Mouse (Mus musculus) neural tube, embryonic 15.5 days (tissue): ENCODE data around the gene Eml1. TPM values are rescaled to one million over a fixed set of nuclear protein-coding genes. Genes with fewer than 3 reads are reported as not detected.
A peak's percentile ranks its signal among the peaks of the same experiment; 100 is the strongest.

Source experiments
- ATAC-seq: fragments of 200-750 bp; cut with Nextera tagmentation; 2 replicates; pipeline ENCODE4 v1.8.0; 2017; ENCODE audit warnings: mild to moderate bottlenecking, moderate TSS enrichment, moderate library complexity; ENCODE audit not compliant: low FRiP score
- H3K27ac ChIP-seq: fragments of 300-500 bp; sonication (generic); replicated peaks from 2 replicates; pipeline ENCODE4 v1.5.1; 2015; ENCODE audit warnings: mild to moderate bottlenecking, inconsistent platforms
- H3K27me3 ChIP-seq: fragments of 300-500 bp; sonication (generic); replicated peaks from 2 replicates; pipeline ENCODE4 v1.6.1; 2015; ENCODE audit warnings: inconsistent platforms
- H3K36me3 ChIP-seq: fragments of 300-500 bp; sonication (generic); 2 replicates; pipeline ENCODE4 v1.6.1; 2015; ENCODE audit warnings: inconsistent platforms
- H3K4me1 ChIP-seq: fragments of 300-500 bp; sonication (generic); 2 replicates; pipeline ENCODE4 v1.6.1; 2015; ENCODE audit warnings: inconsistent platforms
- H3K4me2 ChIP-seq: fragments of 300-500 bp; sonication (generic); 2 replicates; pipeline ENCODE4 v1.6.1; 2015; ENCODE audit warnings: inconsistent platforms, mild to moderate bottlenecking, moderate library complexity
- H3K4me3 ChIP-seq: fragments of 300-500 bp; sonication (generic); replicated peaks from 2 replicates; pipeline ENCODE4 v1.5.1; 2015; ENCODE audit warnings: mild to moderate bottlenecking, inconsistent platforms
- H3K9ac ChIP-seq: fragments of 300-500 bp; sonication (generic); replicated peaks from 2 replicates; pipeline ENCODE4 v1.6.1; 2015; ENCODE audit warnings: mild to moderate bottlenecking, inconsistent platforms
- H3K9me3 ChIP-seq: fragments of 300-500 bp; sonication (generic); replicated peaks from 2 replicates; pipeline ENCODE4 v1.6.1; 2016; ENCODE audit warnings: inconsistent platforms
- WGBS: fragments of 180-500 bp; shearing (Covaris S2); methylation state at CpG from one replicate; pipeline ENCODE4 v1.1.7; 2015; ENCODE audit warnings: mixed read lengths; 5-methylcytosine and 5-hydroxymethylcytosine counted together
- polyA plus RNA-seq: library from polyadenylated mRNA; unstranded; fragments of >200 nt; fragmentation: Nextera tagmentation; extraction: Ambion mirVana; gene quantifications from 2 replicates; pipeline ENCODE4 v1.2.1, GENCODE M21; 2015

Eml1 gene
- polyA plus RNA-seq, 1 experiment from 2014 or later = 69.0 TPM

GRCm38 (mm10) chr12:108563238-108563637 lies 192.5 kb downstream of the Eml1 start:
- no peak overlapping the region for H3K4me3 ChIP-seq
- ATAC-seq = no peak
- no peaks in the 10 kb centered on the region for H3K27me3 ChIP-seq
- H3K9ac ChIP-seq = no peak overlapping the region
- WGBS = 90% methylated on average over 3 of the region's 3 CpGs
- H3K9me3 ChIP-seq = no peaks in the 10 kb centered on the region
- no peak overlapping the region for H3K4me2 ChIP-seq
- no peak overlapping the region for H3K27ac ChIP-seq
- H3K36me3 ChIP-seq = no peaks in the 10 kb centered on the region
- H3K4me1 ChIP-seq = peaks cover 46% of the 10 kb centered on the region

- ATAC-seq = 0 out of 2 replicates have a peak, but pooled peaks have one; percentile 41
- Histone ChIP-seq H3K4me2 (peak overlapping the region; percentile 15), H3K4me1 (peaks cover 31% of the 10 kb centered on the region), H3K27me3 (no peaks in the 10 kb centered on the region), H3K36me3 (no peaks in the 10 kb centered on the region), H3K9me3 (no peaks in the 10 kb centered on the region), H3K9ac (no peak overlapping the region), H3K4me3 (no peak overlapping the region), H3K27ac (peak overlapping the region; percentile 52)
- WGBS = 22% methylated on average over 12 of the region's 12 CpGs
These were observed 194.3 kb downstream of the Eml1 start for GRCm38 (mm10) chr12:108564910-108565506.

GRCm38 (mm10) chr12:108579156-108579871 lies 208.6 kb downstream of the Eml1 start:
- no peak overlapping the region for H3K4me3 ChIP-seq
- no peak overlapping the region for H3K9ac ChIP-seq
- no peak for ATAC-seq
- no peaks in the 10 kb centered on the region for H3K27me3 ChIP-seq
- H3K4me2 ChIP-seq = no peak overlapping the region
- peaks cover 11% of the 10 kb centered on the region for H3K4me1 ChIP-seq
- 0 out of 2 replicates have a peak, but pooled peaks cover under 1% of the 10 kb centered on the region for H3K9me3 ChIP-seq
- no peak overlapping the region for H3K27ac ChIP-seq
- 85% methylated on average over 7 of the region's 7 CpGs for WGBS
- peaks cover 9% of the 10 kb centered on the region for H3K36me3 ChIP-seq

GRCm38 (mm10) chr12:108583775-108584174 lies 213.0 kb downstream of the Eml1 start:
- Histone ChIP-seq H3K36me3 (no peaks in the 10 kb centered on the region), H3K9me3 (no peaks in the 10 kb centered on the region), H3K4me3 (no peak overlapping the region), H3K9ac (no peak overlapping the region), H3K4me2 (no peak overlapping the region), H3K27me3 (no peaks in the 10 kb centered on the region), H3K4me1 (peaks cover 11% of the 10 kb centered on the region), H3K27ac (no peak overlapping the region)
- 73% methylated on average over 1 of the region's 1 CpGs for WGBS
- no peak for ATAC-seq

Other genes starting within 250 kb of the Eml1 start
- 97.5 and 98.3 TPM in 2 replicates for gene Setd3, start 191.6 kb upstream of the Eml1 start, polyA plus RNA-seq
- 2.4 and 2.7 TPM in 2 replicates for gene Ccnk, start 191.4 kb upstream of the Eml1 start, polyA plus RNA-seq
- 10.5 and 11.9 TPM in 2 replicates for gene Ccdc85c, start 95.5 kb upstream of the Eml1 start, polyA plus RNA-seq
- 2.7 and 3.2 TPM in 2 replicates for gene Hhipl1, start 64.7 kb upstream of the Eml1 start, polyA plus RNA-seq
- gene Cyp46a1, start 36.6 kb upstream of the Eml1 start, polyA plus RNA-seq = 29.5 and 33.2 TPM in 2 replicates
- gene Evl, start 183.8 kb downstream of the Eml1 start, polyA plus RNA-seq = 188 and 226 TPM in 2 replicates